Mouse (Mus musculus) c-Kit-negative CD71-positive TER-119-positive erythroid progenitor cells, embryonic 14.5 days (primary cell): ENCODE measurements around the gene Fen1.

Source experiments
- DNase-seq: peaks from one replicate; pipeline ENCODE4 v3.0.0-alpha.2; 2013; ENCODE audit warnings: low read depth, low spot score

The Fen1 gene

GRCm38 (mm10) chr19:10203848-10204615 is at the start of gene Fen1, which contains the start of gene Tmem258:
Fen1 (minus strand) TSS chr19:10204169.
Tmem258 (plus strand) TSS chr19:10204014.
- peak; percentile 86 for DNase-seq

GRCm38 (mm10) chr19:10248128-10248527 is 44.2 kb upstream of the Fen1 start:
- no peak for DNase-seq

- DNase-seq, result no peak
These were observed 43.2 kb upstream of the Fen1 start for GRCm38 (mm10) chr19:10247165-10247564.

GRCm38 (mm10) chr19:10244183-10244582 is 40.2 kb upstream of the Fen1 start:
- peak; percentile 16 for DNase-seq

GRCm38 (mm10) chr19:10242916-10243315 is 38.9 kb upstream of the Fen1 start:
- DNase-seq, result no peak

GRCm38 (mm10) chr19:10240654-10241305 is 36.8 kb upstream of the Fen1 start, which contains the start of gene Myrf:
Myrf (minus strand) TSS chr19:10240748.
- DNase-seq, result peak; percentile 45

GRCm38 (mm10) chr19:10239975-10240653 is 36.1 kb upstream of the Fen1 start:
- DNase-seq, result no peak

- no peak for DNase-seq
These were observed 35.5 kb upstream of the Fen1 start for GRCm38 (mm10) chr19:10239419-10239818.

GRCm38 (mm10) chr19:10238477-10238876 is 34.5 kb upstream of the Fen1 start:
- no peak for DNase-seq

- no peak for DNase-seq
These were observed 32.0 kb upstream of the Fen1 start for GRCm38 (mm10) chr19:10235784-10236565.

GRCm38 (mm10) chr19:10232327-10233017 is 28.5 kb upstream of the Fen1 start:
- DNase-seq, result no peak

- DNase-seq, result no peak
These were observed 27.9 kb upstream of the Fen1 start for GRCm38 (mm10) chr19:10231871-10232270.

GRCm38 (mm10) chr19:10231016-10231415 is 27.0 kb upstream of the Fen1 start:
- no peak for DNase-seq

GRCm38 (mm10) chr19:10225767-10226166 is 21.8 kb upstream of the Fen1 start:
- DNase-seq, result no peak

- DNase-seq, result no peak
These were observed 20.9 kb upstream of the Fen1 start for GRCm38 (mm10) chr19:10224637-10225453.

- DNase-seq, result no peak
These were observed 19.6 kb upstream of the Fen1 start for GRCm38 (mm10) chr19:10223561-10223960.

GRCm38 (mm10) chr19:10222656-10223055 is 18.7 kb upstream of the Fen1 start:
- no peak for DNase-seq

GRCm38 (mm10) chr19:10221585-10221984 is 17.6 kb upstream of the Fen1 start:
- no peak for DNase-seq

- no peak for DNase-seq
These were observed 15.6 kb upstream of the Fen1 start for GRCm38 (mm10) chr19:10219593-10219992.

- DNase-seq, result peak; percentile 49
These were observed 15.1 kb upstream of the Fen1 start for GRCm38 (mm10) chr19:10219108-10219507.
